ENCODE assay signal across 27 mouse cellular contexts in genomic region chr19:26355054-26355453, GRCm38 (mm10).
"Had no signal": no experiment of that assay in that cellular context is flagged by ENCODE, and none has a peak within 500 bp of the region (broad histone marks: within the 10 kb centered on the region; RNA-seq: fewer than 3 reads in every experiment).

No protein-coding gene starts in this region.

- H3K4me1 ChIP-seq: heart, embryonic 12.5 days; hindbrain, embryonic 10.5 days; hindbrain, embryonic 12.5 days; intestine, embryonic 15.5 days; kidney, embryonic 15.5 days; limb, embryonic 12.5 days; liver, embryonic 13.5 days had no signal

- H3K9me3 ChIP-seq: heart, embryonic 12.5 days; hindbrain, embryonic 10.5 days; hindbrain, embryonic 12.5 days; intestine, embryonic 15.5 days; kidney, embryonic 15.5 days; limb, embryonic 10.5 days; limb, embryonic 12.5 days; liver, embryonic 13.5 days had no signal

- ATAC-seq: hindbrain, embryonic 16.5 days; inflammation-experienced regulatory T-cells, adult 6 months; intestine, embryonic 15.5 days; intestine, postnatal 0 days had no signal

- H3K36me3 ChIP-seq: heart, embryonic 12.5 days; hindbrain, embryonic 10.5 days; hindbrain, embryonic 12.5 days; intestine, embryonic 15.5 days; kidney, embryonic 15.5 days; limb, embryonic 10.5 days; limb, embryonic 12.5 days; liver, embryonic 13.5 days had no signal

- DNase-seq: gastrocnemius, postnatal 14 days; gastrocnemius, postnatal 36 days; heart, adult 11 months; heart, adult 2 months; heart, postnatal 10 days; heart, postnatal 4 days; kidney, adult 18-20 months; kidney, adult 9 months; kidney, postnatal 10 days; kidney, postnatal 25 days; kidney, postnatal 4 days; liver; liver, embryonic 13.5 days had no signal

- H3K9ac ChIP-seq: heart, embryonic 12.5 days; hindbrain, embryonic 12.5 days; hindbrain, embryonic 14.5 days; intestine, embryonic 15.5 days; kidney, embryonic 15.5 days; limb, embryonic 12.5 days; liver, embryonic 13.5 days had no signal

- H3K4me2 ChIP-seq: heart, embryonic 12.5 days; hindbrain, embryonic 12.5 days; hindbrain, embryonic 14.5 days; intestine, embryonic 15.5 days; kidney, embryonic 15.5 days; limb, embryonic 12.5 days; liver, embryonic 11.5 days; liver, embryonic 13.5 days had no signal

- H3K4me3 ChIP-seq: heart, adult 2 months; heart, embryonic 12.5 days; hindbrain, embryonic 10.5 days; hindbrain, embryonic 12.5 days; intestine, embryonic 15.5 days; kidney, embryonic 15.5 days; layer of hippocampus, adult 2 months; left cerebral cortex, adult 2 months; limb, embryonic 10.5 days; limb, embryonic 12.5 days; liver, embryonic 13.5 days had no signal

- H3K27me3 ChIP-seq: heart, embryonic 12.5 days; hindbrain, embryonic 12.5 days; intestine, embryonic 15.5 days; kidney, embryonic 15.5 days; limb, embryonic 12.5 days; liver, embryonic 13.5 days had no signal

- H3K27ac ChIP-seq: heart, adult 2 months; hindbrain, embryonic 10.5 days; hindbrain, embryonic 12.5 days; hindbrain, embryonic 14.5 days; intestine, embryonic 15.5 days; kidney, embryonic 15.5 days; layer of hippocampus, adult 2 months; left cerebral cortex, adult 2 months; limb, embryonic 10.5 days; limb, embryonic 12.5 days; liver, embryonic 13.5 days had no signal
